Mouse (Mus musculus): ENCODE results near the gene Adgrf3. TPM values are rescaled to one million over a fixed set of nuclear protein-coding genes. Genes with fewer than 3 reads are reported as not detected.

Gene Adgrf3
- polyA plus RNA-seq, 1 experiment from 2014 or later = 0.25 TPM

DNA sequence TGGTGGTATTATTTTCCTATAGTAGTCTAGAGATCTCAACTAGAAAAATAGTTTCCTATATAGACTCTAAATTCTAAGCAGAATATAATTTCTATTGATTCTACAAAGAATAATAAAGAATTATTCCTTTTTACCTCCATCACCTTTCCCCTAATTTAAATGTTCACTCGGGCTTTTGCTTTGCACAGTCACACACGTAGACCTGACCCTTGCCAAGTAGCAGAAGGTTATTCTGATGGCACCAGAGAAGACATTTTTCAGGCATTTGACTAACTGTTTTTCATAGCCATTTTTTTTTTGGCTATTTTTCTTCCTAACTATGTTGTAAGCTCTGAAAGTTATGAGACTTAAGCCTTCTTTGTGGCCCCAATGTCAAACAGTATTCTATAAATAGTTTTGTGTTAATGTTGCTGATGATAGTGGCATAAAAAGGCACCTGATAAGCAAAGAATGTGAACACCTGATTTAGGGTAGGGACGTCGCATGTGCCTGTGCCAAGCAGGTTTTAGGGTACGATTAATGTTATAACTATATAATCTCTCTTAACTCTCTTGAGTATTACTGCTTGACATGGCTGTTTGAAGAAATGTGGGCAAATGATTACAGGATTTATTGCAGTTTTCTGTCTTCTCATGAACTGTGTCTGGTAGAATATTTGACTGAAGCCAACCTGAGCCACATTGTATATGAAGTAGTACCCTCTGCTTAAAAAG is 40.1 kb downstream of the Adgrf3 start:
- ATAC-seq (replicated peaks; ENCODE audit: insufficient number of reproducible peaks, insufficient read depth, low FRiP score, low read depth) = no peak
- H3K4me2 ChIP-seq = peak overlapping the region; percentile 15; the same call in 1 of the 2 replicates
- peaks cover 43% of the 10 kb centered on the region for H3K36me3 ChIP-seq

DNA sequence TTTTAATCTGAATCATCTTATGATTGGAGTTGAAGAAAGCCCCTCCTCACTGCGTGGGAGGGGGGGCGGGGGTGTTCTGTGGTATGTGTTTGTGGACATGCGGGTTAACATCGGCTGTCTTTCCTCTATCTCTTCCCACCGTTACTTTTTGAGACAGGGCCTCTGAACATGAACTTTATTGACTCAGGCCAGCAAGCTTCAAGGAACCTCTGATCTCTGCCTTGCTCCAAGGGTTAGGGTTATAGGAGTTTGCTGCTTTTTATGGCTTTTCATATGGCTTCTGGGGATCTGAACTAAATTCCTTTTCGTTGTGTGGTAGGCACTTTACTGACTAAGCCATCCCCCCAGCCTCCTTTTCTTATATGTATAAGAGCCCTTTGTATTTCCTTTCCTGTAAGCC is 43.2 kb downstream of the Adgrf3 start:
- H3K36me3 ChIP-seq = peaks cover 16% of the 10 kb centered on the region
- 67% methylated on average over 6 of the region's 6 CpGs for WGBS
- H3K9me3 ChIP-seq (replicated peaks) = no peaks in the 10 kb centered on the region
- H3K27me3 ChIP-seq = no peaks in the 10 kb centered on the region
- H3K4me2 ChIP-seq = no peak overlapping the region
- H3K4me3 ChIP-seq = no peak overlapping the region
- H3K9ac ChIP-seq = no peak overlapping the region
- no peak overlapping the region for H3K27ac ChIP-seq
- no peak for ATAC-seq (replicated peaks; ENCODE audit: insufficient number of reproducible peaks, insufficient read depth, low FRiP score, low read depth)
- H3K4me1 ChIP-seq (replicated peaks) = peaks cover 19% of the 10 kb centered on the region

More for the DNA sequence above, 40.1 kb downstream of the Adgrf3 start:
- WGBS = 54% methylated on average over 5 of the region's 5 CpGs
- Histone ChIP-seq H3K27ac (peak overlapping the region; percentile 74), H3K27me3 (no peaks in the 10 kb centered on the region), H3K9ac (no peak overlapping the region; the same call in 1 of the 2 replicates), H3K4me1 (replicated peaks) (peaks cover 9% of the 10 kb centered on the region; the same call in 1 of the 2 replicates), H3K4me3 (no peak overlapping the region), H3K9me3 (replicated peaks) (no peaks in the 10 kb centered on the region)

DNA sequence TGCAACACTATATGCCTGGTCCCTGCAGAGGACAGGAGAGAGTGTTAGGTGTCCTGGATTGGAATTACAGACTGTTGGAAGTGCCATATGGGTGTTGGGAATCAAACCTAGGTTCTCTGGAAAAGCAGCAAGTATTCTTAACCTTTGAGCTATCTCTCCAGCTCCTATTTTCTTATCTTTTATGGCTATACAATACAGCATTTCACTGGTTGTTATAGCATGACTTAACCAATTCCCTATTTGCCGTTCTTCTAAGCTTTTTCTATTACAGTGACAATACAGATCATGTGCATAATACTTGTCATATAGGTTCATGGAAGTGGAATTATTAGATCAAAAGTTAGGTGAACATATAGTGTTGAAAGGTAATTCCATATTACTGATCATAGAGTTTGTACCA is 43.7 kb downstream of the Adgrf3 start:
- 92% methylated on average over 1 of the region's 1 CpGs for WGBS
- H3K36me3 ChIP-seq = peaks cover 12% of the 10 kb centered on the region
- ATAC-seq (replicated peaks; ENCODE audit: insufficient number of reproducible peaks, insufficient read depth, low FRiP score, low read depth) = no peak

DNA sequence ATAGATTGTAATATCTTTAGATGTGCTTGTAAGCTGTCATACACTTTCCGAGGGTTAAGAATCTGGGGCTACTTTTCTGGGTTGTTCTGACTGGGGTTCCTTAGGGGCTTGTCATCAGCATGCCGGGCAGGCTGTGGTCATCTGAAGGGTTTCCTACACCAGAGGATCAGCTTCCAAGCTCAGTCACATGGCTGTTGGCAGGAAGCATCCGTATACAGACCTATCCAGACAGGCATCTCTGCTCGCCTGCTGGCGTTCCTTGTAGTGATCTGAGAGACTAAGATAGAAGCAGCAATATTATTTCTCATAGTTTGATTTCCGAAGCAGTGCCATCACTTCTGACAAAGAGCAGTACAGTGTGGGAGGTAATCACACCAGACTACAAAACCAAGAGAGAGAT is 45.9 kb downstream of the Adgrf3 start:
- Histone ChIP-seq H3K9ac (no peak overlapping the region), H3K4me1 (replicated peaks) (peaks cover 24% of the 10 kb centered on the region), H3K9me3 (replicated peaks) (no peaks in the 10 kb centered on the region), H3K4me2 (0 out of 2 replicates have a peak overlapping the region, but pooled peaks have one; percentile 11), H3K4me3 (no peak overlapping the region), H3K27ac (no peak overlapping the region), H3K36me3 (no peaks in the 10 kb centered on the region; the same call in 1 of the 2 replicates), H3K27me3 (no peaks in the 10 kb centered on the region)
- 45% methylated on average over 6 of the region's 6 CpGs for WGBS
- no peak for ATAC-seq (replicated peaks; ENCODE audit: insufficient number of reproducible peaks, insufficient read depth, low FRiP score, low read depth)

More for the DNA sequence above, 43.7 kb downstream of the Adgrf3 start:
- H3K9ac ChIP-seq = no peak overlapping the region
- no peaks in the 10 kb centered on the region for H3K9me3 ChIP-seq (replicated peaks)
- H3K27ac ChIP-seq = no peak overlapping the region
- peaks cover 20% of the 10 kb centered on the region for H3K4me1 ChIP-seq (replicated peaks)
- H3K4me3 ChIP-seq = no peak overlapping the region
- H3K4me2 ChIP-seq = no peak overlapping the region
- no peaks in the 10 kb centered on the region for H3K27me3 ChIP-seq

DNA sequence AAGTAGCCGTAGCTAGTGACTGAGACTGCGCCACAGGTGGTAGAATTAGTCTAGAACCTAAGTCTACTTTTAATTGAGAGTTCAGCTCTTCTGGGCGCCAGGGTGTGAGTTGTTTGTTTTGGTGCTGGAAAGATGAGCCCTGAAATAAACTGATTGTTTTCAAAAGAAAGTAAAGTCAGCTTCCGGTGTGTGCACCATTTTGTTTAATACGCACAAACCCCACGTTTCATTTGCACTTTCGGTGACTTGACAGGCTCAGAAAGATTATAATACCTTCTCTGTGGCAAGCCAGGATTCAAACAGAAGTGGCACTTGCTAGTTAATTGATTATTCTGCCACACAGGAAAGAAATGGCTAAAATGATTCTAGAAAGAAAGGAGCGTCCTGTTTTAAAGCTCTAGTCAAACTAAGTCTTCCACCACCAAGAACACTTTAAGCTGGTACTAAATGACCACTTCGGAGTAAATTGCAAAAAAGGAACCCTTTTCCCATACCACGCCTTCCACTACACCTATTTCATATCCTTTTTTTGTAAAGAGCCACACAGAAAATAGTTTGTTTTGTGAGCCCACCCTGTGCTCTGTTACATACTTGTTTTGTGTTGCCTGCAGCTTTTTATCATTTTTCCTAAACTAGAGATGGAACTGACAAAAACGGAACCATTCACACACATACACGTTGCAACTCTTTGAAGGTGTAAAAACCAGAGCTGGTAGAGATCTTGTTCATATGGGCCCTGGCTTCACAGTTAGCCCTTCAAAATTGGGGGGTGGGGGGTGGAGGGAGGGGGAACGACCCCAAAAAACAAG is 49.5 kb downstream of the Adgrf3 start:
- Histone ChIP-seq H3K27ac (peak overlapping the region; percentile 94), H3K36me3 (no peaks in the 10 kb centered on the region), H3K4me1 (replicated peaks) (peaks cover 35% of the 10 kb centered on the region), H3K27me3 (no peaks in the 10 kb centered on the region), H3K4me3 (peak overlapping the region; percentile 91), H3K4me2 (peak overlapping the region; percentile 60), H3K9ac (peak overlapping the region; percentile 97), H3K9me3 (replicated peaks) (no peaks in the 10 kb centered on the region)
- no peak for ATAC-seq (replicated peaks; ENCODE audit: insufficient number of reproducible peaks, insufficient read depth, low FRiP score, low read depth)
- 22% methylated on average over 13 of the region's 13 CpGs for WGBS

DNA sequence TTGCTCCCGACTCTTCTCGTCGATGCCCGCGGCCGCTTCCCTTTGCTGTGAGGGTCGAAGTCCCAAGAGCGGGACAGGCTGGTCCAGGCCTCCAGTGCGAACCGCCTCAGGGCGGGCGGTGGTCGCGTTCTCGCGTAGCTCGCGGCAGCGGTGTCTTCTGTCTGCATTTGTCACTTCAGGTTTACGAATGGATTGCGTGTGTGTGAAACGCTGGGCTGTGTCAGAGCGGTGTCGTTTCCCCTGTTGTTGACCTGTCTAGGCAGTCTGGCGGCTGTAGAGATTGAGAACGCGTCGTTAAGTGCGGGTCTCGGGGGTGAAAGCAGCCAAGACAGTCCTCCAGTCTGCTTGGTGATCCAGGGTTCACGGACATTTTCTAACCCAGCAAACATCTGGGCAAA is 50.1 kb downstream of the Adgrf3 start:
- H3K9ac ChIP-seq = peak overlapping the region; percentile 97
- peak; percentile 37 for ATAC-seq (replicated peaks; ENCODE audit: insufficient number of reproducible peaks, insufficient read depth, low FRiP score, low read depth)
- WGBS = under 1% methylated on average over 31 of the region's 31 CpGs
- H3K27me3 ChIP-seq = no peaks in the 10 kb centered on the region
- H3K27ac ChIP-seq = peak overlapping the region; percentile 94
- H3K36me3 ChIP-seq = no peaks in the 10 kb centered on the region
- peak overlapping the region; percentile 91 for H3K4me3 ChIP-seq
- peaks cover 34% of the 10 kb centered on the region for H3K4me1 ChIP-seq (replicated peaks)
- no peaks in the 10 kb centered on the region for H3K9me3 ChIP-seq (replicated peaks)
- H3K4me2 ChIP-seq = peak overlapping the region; percentile 60

DNA sequence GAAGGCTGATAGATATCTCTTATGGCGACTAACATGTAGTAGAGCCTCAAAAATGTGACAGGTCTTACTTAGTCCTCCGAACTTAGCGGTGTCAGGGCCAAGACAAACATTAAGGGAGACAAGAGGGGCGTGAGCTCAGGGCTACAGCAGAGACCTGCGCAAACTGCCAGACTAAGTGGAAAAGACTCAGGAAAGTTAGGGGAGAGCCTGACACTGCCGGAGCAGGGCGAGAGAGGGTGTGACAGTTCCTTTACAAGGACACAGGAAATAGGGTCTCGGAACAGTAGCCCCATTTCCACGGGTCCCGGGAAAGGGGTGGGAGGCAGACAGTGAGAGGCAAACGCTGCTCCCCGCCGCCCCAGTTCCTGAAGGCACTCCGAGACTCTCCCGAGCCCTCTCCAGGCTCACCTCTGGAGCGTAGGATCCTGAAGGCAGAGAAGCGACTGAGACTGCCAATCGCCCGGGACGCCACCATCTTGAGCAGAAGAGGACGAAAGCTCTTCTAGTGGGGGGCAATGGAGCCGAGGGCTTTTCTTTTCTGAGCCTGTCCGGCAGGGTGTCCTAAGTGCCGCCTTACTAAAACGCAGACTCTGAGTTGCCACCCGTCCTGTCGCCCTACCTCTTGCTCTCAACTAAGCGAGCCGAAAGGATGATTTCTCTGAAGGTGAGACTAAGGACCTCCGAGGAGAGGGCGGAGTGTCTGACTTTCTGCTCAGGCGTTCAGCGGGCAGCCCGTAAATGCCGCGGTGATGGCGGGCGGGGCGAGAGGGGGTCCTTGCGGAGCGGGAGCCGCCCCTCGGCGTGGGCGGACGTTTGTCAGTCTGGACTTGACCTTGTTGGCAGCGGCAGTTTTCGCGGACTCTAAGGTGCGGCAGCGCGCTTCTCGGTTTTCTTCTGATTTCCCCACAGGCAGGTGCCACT is 50.8 kb downstream of the Adgrf3 start, which contains the start of the genes Hadha and Hadhb:
Gene Hadha (minus strand): TSS at position 689 of the 921 bp plus-strand sequence.
Gene Hadhb (plus strand): TSS at position 775 of the 921 bp plus-strand sequence.
- peak within 1 kb of the TSS; percentile 91 for H3K4me3 ChIP-seq
- H3K27ac ChIP-seq = peak within 1 kb of the TSS; percentile 94
- H3K4me2 ChIP-seq = peak within 1 kb of the TSS; percentile 60
- under 1% methylated on average over 53 of the region's 53 CpGs for WGBS
- no peaks in the 10 kb centered on the region for H3K36me3 ChIP-seq
- ATAC-seq (replicated peaks; ENCODE audit: insufficient number of reproducible peaks, insufficient read depth, low FRiP score, low read depth) = peak; percentile 85
- H3K27me3 ChIP-seq = no peaks in the 10 kb centered on the region
- H3K9me3 ChIP-seq (replicated peaks) = no peaks in the 10 kb centered on the region
- peak within 1 kb of the TSS; percentile 97 for H3K9ac ChIP-seq
- peaks cover 34% of the 10 kb centered on the region for H3K4me1 ChIP-seq (replicated peaks)

DNA sequence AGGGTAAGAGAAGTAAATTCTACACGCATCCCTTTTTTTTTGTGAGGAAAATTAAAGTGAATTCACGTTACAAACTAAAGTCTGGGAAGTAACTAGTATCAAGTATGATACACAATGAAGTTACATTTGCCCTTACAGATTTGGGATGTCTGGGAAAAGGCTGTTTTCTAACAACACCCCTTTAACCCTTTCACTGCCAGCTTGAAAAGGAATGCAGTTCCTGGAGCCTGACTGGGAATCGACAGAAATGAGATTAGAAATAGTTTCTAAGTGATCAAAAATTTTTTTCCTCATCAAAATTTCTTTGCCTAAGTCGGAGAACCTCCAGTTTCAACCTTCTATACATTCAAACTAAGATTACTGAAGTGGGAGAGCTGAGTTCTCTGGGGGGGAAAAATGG is 51.5 kb downstream of the Adgrf3 start:
- Histone ChIP-seq H3K27ac (peak overlapping the region; percentile 94), H3K9me3 (replicated peaks) (no peaks in the 10 kb centered on the region), H3K4me1 (replicated peaks) (peaks cover 31% of the 10 kb centered on the region), H3K36me3 (no peaks in the 10 kb centered on the region), H3K4me2 (peak overlapping the region; percentile 60), H3K9ac (peak overlapping the region; percentile 97), H3K27me3 (no peaks in the 10 kb centered on the region), H3K4me3 (peak overlapping the region; percentile 91)
- no peak for ATAC-seq (replicated peaks; ENCODE audit: insufficient number of reproducible peaks, insufficient read depth, low FRiP score, low read depth)
- WGBS = 21% methylated on average over 4 of the region's 4 CpGs

DNA sequence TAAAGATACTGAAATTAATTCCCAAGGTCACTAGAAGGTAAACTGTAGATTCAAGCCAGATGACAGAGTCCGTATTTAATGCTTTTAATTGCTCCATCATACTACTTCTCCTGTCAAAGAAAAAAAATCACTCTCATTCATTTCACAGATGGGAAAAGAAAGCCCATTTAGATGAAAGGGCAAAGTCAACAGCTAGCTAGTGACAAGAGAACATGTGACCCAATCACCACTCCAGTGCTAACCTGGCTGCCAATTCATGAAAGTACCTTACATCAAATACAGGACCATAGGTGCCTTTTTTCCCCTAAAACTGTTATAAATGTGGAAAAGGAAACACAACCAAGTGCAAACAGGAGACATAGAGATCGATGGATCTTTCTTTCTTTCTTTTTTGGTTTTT is 52.3 kb downstream of the Adgrf3 start:
- Histone ChIP-seq H3K4me3 (no peak overlapping the region), H3K9me3 (replicated peaks) (no peaks in the 10 kb centered on the region), H3K27ac (no peak overlapping the region), H3K36me3 (no peaks in the 10 kb centered on the region), H3K27me3 (no peaks in the 10 kb centered on the region), H3K9ac (no peak overlapping the region), H3K4me2 (peak overlapping the region; percentile 60; the same call in 1 of the 2 replicates), H3K4me1 (replicated peaks) (peaks cover 36% of the 10 kb centered on the region)
- 92% methylated on average over 2 of the region's 2 CpGs for WGBS
- ATAC-seq (replicated peaks; ENCODE audit: insufficient number of reproducible peaks, insufficient read depth, low FRiP score, low read depth) = no peak

DNA sequence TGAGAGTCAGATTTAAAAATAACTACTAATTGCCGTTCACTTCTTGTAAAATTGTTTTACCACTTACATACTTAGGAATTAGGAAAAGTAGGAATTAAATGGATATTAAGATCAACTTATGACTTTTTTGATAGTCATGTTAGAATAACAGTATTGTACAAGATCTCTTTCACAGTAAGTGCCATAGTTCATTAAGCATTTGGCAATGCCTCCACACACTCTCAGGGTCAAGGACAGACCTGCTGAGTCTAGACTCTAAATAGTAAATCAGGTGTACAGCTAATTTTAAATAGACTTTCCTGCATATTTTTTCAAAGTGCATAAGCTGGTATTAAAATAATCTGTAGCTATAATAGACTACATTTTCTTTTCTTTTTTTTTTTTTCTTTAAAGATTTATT is 53.1 kb downstream of the Adgrf3 start:
- no peak overlapping the region for H3K4me3 ChIP-seq
- ATAC-seq (replicated peaks; ENCODE audit: insufficient number of reproducible peaks, insufficient read depth, low FRiP score, low read depth) = no peak

More for the DNA sequence above, 53.1 kb downstream of the Adgrf3 start:
- Histone ChIP-seq H3K9ac (0 out of 2 replicates have a peak overlapping the region, but pooled peaks have one; percentile 28), H3K4me1 (replicated peaks) (peaks cover 32% of the 10 kb centered on the region), H3K27ac (peak overlapping the region; percentile 49), H3K27me3 (no peaks in the 10 kb centered on the region), H3K36me3 (no peaks in the 10 kb centered on the region; the same call in 1 of the 2 replicates), H3K4me2 (peak overlapping the region; percentile 32), H3K9me3 (replicated peaks) (no peaks in the 10 kb centered on the region)
- 64% methylated on average over 1 of the region's 1 CpGs for WGBS
